Mouse (Mus musculus): ENCODE results near the gene Hap1.
"Not testable (repeated sequence)": the region's sequence is repeated elsewhere in the genome, so short reads cannot be mapped to it uniquely, and the experiment has no call there.

Gene Hap1

DNA sequence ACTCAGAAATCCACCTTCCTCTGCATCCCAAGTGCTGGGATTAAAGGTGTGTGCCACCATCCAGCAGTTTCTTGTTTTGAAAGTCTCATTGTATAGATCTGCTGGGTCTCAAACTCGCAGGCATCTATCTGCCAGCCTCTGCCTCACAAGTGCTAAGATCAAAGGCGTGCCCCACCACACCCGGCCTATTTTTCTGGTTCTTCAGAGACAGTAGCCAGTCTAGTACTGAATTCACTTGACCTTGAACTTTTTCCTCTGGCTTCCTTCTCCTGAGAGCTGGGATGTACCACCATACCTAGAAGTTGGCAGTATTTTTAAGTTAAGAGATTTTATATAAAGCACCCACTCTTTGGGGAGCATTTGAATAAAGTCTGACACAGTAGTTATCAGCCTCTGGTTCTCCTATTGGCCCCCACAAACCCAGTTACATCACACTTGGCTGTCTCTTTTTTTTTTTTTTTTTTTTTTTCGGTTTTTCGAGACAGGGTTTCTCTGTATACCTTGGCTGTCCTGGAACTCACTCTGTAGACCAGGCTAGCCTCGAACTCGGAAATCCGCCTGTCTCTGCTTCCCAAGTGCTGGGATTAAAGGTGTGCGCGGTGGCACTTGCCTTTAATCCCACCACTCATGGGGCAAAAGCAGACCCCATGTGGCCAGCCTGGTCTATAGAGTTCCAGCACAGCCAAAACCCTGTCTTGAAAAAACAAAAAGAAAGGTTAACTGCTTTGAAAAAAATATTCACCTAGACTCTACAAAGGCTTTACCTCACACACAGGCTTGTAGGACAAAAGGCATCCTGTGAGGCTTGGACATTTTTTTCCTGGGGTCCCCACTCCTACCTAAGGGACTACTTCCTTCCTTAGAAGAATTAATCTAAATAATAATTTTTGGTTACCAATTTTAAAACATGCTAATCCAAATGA lies 37.1 kb downstream of the Hap1 start:
- no peak for DNase-seq (ENCODE audit: low spot score in 2 of 2)

DNA sequence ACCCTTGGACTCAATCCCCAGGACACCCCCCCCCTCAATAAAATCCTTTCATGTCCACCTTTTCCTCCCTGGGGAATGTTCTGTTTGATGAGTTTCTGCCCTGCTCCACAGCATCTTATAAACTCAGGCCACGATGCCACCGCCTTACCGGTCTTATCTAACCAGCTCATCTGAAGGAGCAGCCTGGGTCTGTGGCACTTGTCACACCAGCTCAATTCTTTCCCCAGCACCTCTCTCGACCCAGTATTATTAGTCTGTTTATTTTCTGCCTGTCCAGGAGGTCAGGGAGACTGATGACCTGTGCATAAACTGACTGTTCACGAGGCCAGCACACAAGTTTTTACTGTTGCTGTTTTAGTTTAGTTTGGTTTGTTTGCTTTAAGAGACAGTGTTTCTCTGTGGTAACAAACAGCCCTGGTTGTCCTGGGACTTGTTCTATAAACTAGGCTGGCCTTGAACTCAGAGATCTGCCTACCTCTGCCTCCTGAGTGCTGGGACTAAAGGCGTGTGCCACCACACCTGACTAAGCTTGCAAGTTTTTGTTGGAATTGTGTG lies 38.0 kb downstream of the Hap1 start:
- DNase-seq (ENCODE audit: low spot score in 2 of 2) = no peak

DNA sequence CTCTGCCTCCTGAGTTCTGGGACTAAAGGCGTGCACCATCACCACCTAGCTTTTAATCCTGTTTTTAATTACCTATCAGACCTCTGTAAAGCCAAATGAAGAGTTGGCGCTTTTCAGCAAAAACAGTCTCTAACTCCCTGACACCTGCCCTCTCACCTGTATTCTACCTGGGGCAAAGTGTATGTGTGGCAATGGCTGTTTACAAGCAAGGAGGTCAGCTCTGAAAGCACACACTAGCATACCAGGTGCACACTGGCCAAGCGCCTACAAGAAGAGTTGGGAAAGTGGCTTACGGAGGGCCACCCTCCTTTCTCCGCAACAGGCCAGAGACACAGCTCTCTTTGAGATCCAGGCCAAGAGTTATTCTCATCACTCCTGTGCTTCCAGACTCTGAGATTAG lies 40.5 kb downstream of the Hap1 start:
- no peak for DNase-seq (ENCODE audit: low spot score in 2 of 2)

- DNase-seq (ENCODE audit: low spot score in 2 of 2) = no peak
These were observed 42.5 kb downstream of the Hap1 start for GRCm38 (mm10) chr11:100313424-100313823.

DNA sequence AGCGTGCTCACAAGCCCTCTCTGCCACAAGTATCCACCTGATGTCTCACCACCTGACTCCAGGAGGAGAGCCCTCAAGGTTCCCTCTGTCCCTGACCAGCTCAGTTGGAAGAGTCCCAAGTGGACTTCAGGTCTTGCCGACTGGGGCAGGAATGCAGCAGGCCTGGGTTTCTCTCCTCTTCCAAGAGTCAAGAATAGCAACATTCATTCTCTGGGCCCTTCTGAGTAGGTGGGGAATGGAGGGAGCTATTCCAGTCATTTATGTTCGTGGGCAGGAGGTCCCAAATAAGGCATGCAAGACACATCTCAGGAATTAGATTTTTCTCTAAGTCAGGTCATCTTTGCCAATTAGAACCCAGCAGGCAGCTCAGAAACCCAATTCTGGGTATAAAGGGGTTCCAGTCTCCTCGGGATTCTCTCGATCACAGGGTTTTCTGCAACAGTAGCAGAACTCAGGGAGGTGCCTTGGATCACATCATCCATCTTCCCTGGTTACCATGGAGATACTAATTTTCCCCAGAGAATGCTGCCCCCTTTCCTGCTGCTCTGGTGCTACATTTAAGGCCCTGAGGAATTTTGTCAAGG lies 43.7 kb downstream of the Hap1 start:
- no peak for DNase-seq (ENCODE audit: low spot score in 2 of 2)

GRCm38 (mm10) chr11:100311656-100312055 lies 44.3 kb downstream of the Hap1 start:
- DNase-seq (ENCODE audit: low spot score in 2 of 2) = no peak

DNA sequence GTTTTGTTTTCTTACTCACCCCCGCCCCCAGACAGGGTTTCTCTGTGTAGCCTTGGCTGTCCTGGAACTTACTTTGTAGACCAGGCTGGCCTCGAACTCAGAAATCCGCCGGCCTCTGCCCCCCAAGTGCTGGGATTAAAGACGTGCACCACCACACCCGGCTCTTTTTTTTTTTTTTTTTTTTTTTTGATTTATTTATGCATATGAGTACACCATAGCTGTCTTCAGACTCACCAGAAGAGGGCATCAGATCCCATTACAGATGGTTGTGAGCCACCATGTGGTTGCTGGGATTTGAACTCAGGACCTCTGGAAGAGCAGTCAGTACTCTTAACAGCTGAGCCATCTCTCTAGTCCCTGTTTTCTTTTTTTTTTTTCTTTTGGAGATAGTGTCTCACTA lies 47.3 kb downstream of the Hap1 start:
- not testable (repeated sequence) for DNase-seq (ENCODE audit: low spot score in 2 of 2)

DNA sequence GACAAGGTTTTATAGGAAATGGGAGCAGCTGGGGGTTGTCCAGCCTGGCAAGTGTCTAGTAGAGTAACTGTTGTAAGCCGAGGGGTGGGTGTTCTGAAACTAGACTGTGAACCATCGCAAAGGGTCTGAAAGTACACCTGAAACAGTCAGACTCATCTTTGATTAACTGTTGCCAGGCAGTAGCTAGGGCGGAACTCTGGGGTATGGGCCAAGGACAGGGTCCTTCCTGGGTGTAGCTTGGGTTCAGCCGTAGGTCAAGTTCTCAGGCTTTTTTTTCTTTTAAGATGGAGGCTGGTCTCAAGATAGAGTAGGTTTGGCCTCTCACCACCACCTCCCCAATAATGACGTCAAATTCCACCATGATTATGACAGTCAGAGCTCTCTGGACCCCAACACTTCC lies 48.0 kb downstream of the Hap1 start:
- DNase-seq (ENCODE audit: low spot score in 2 of 2) = no peak

- no peak for DNase-seq (ENCODE audit: low spot score in 2 of 2)
These were observed 54.6 kb downstream of the Hap1 start for GRCm38 (mm10) chr11:100301292-100301691.

- no peak for DNase-seq (ENCODE audit: low spot score in 2 of 2)
These were observed 55.6 kb downstream of the Hap1 start for GRCm38 (mm10) chr11:100300293-100300692.

DNA sequence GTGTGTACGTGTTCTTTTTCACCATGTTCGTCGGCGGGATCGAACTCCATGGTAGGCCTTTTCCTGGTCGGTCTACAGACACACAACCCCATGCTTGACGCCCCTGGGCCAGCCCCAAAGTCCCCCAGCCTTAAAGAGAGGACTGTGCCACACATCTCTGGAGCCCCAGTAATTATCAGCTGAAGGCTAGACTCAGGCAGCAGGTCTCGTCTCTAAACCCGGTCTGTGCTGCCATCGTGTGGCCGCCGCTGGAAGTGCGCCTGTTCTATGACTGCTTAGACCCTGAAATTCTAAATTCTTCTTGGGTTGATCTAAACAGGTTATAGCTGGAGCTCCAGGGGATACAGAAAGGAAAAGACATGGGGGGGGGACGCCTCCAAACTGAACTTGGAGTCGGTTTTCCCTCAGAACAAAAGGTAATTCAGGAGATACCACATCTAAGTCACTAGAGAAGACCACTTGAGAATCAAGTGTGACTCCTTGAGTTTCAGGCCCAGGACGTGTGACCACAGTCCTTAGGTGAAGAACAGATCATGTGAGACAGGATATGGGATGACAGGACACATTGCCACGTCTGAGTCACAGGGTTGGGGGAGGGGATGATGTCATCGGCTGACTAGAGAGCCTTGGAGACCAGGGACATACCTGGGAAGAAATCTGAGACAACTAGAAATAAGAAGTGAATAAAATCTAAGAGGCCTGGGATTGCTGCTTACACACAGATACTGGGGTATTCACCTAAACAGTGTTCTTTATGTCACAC lies 57.5 kb downstream of the Hap1 start:
- DNase-seq (ENCODE audit: low spot score in 2 of 2) = peak; percentile 59 to 85

GRCm38 (mm10) chr11:100297801-100298200 lies 58.1 kb downstream of the Hap1 start:
- DNase-seq (ENCODE audit: low spot score in 2 of 2) = no peak
